Mouse (Mus musculus): ENCODE data around the gene Ajap1. TPM values are rescaled to one million over a fixed set of nuclear protein-coding genes. Genes with fewer than 3 reads are reported as not detected.

Ajap1 gene
- total RNA-seq, 2 experiments from 2014 or later: not detected

- no peak for ATAC-seq (replicated peaks; ENCODE audit: low FRiP score, poor library complexity, severe bottlenecking)
Observed at GRCm38 (mm10) chr4:153459503-153459902, 23.1 kb downstream of the Ajap1 start.

DNA sequence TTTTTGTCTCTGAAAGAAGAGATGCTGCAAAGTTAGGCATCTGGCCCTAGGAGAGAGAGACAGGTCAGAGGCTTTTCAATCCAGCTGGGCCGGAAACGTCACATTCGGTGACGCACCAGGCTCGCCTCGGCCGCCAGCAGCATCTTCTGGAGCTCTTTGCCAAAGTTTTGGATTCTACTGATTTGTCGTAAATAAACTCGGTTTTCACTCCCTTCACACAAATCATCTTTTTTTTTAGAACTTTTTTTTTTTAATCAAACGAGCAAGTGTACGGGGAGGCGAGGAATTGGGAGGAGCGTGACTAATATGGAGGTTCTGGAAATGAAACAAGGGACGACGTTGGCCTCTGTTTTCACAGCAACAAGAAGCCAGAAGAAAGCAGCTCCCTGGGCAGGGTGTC lies 23.8 kb downstream of the Ajap1 start:
- no peak for ATAC-seq (replicated peaks; ENCODE audit: low FRiP score, poor library complexity, severe bottlenecking)

DNA sequence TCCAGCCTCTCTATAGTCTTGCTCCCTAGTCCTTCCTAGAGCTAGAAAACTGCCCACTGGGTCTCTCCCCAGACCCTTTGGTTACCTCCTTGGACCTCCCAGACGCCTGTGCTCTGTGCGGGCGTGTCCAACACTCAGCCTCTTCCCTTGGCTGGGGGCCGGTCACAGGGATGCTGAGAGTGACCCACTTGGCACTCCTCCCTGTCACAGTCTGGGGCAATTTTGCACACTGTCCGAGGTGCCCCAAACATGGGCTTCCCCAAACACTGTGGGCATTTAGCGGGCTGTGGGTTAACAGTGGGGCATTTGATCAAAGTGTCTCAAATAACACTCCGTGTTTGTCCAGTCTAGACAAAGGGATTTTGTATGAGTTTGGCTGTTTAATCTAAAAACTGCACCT lies 29.1 kb downstream of the Ajap1 start:
- ATAC-seq (replicated peaks; ENCODE audit: low FRiP score, poor library complexity, severe bottlenecking): no peak

DNA sequence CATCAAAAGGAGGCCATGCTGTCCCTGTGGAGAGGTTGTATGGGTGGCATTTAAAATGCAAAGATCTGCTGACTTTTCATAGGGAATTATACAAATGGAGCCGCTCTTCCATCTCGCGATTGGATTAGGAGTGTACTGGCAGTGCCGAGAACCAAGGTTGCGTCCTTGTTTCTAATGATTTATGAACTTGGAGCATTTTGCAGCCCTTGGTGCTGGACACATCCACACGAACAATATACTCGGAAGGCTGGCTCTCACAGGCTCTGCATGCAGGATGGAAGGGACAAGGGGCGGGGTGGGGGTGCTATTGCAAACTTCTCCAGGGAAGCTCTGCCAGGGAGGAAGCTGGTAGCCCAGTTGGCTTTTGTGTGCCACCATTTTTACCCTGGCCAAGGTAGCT lies 31.1 kb downstream of the Ajap1 start:
- ATAC-seq (replicated peaks; ENCODE audit: low FRiP score, poor library complexity, severe bottlenecking): no peak

DNA sequence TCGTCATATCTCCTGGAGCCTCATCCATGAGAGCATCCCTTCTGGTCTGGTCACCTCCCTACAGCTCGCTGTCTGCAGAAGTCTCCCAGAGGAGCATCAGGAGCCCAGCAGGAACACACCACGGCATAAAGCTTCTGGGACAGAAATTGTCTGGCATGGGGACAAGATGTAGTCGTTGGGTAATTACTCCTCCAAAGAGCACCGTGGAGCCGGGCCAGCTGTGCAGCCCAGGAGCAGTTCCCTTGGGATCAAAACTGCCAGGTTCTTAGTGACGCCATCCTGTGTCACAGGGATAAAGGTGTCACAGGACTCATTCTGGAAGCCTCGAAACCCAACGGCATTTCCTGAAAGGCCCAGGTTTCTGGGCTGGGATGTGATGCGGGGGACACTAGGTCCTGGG lies 40.1 kb downstream of the Ajap1 start:
- ATAC-seq (replicated peaks; ENCODE audit: low FRiP score, poor library complexity, severe bottlenecking): no peak

DNA sequence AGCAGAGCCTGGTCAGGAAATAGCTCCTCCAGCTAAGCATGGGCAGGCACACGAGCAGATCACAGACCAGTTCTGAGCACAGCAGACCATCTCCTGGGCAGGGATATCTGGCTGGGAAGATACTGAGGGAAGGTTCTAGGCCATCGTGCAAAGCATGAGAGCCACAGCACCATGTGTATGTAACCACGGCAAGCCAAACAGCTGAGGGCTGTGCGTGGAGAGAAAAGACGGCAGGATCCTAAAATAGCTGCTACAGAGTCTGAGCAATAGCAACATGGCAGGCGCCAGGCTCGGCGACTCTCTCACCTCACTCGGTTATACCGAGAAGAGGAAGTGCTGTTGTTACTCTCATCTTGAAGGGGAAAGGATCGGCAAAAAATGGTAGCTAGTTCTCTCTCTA lies 42.7 kb downstream of the Ajap1 start:
- ATAC-seq (replicated peaks; ENCODE audit: low FRiP score, poor library complexity, severe bottlenecking): no peak

DNA sequence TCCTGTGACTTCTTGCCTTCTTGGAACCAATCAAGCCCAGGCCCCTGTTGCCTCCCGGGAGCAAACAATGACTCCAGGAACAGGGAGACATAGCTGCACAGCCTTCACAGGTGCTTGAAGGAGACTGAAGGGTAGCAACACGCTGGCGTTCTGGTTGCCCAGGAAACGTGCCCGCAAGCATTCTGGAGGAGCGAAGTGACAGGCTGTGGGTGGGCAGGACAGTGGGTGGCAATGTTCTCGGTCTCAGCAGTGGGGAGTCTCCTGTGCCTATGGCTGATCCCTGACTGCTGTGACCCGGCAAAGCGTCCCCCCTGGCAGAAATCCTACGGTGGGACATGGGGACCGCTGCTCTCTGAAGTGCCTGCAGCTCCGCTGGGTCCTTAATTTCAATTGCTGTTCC lies 43.6 kb downstream of the Ajap1 start:
- ATAC-seq (replicated peaks; ENCODE audit: low FRiP score, poor library complexity, severe bottlenecking): no peak

DNA sequence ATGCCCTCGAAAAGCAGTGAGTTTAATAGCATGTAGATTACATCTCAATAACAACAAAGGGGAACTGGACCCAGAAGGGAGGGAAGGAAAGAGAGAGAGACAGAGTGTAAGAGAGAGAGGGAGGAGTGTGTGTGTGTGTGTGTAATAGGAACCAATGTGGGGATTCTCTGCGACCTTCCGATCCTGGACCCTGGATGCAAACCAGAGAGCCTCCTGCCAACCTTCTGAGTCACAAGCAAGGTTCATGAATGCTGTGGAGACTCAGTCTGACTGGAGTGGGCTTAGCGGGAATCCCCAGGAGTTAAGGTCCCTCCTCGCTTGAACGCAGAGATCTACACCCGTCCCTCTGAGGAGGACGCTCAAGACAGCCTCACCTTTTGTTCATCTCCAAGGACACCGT lies 45.4 kb downstream of the Ajap1 start:
- ATAC-seq (replicated peaks; ENCODE audit: low FRiP score, poor library complexity, severe bottlenecking): no peak

DNA sequence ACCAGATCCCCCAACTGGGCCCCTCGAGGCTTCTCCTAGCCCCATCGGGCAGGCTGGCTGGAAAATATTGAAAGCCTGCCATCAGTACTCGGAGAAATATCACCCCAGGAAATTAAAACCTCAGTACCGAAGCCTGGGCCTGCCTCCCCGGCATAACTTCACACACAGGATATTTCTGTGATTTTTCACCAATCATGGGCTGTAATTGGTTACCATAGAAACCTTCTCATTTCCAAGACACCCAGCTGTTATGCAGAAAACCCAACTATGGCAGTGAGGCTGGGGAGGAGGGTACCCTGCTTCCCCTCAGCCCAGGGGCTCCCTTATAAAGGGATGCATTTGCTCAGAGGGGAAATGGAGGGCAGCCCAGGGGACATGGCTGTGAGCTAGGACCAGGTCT lies 46.7 kb downstream of the Ajap1 start:
- ATAC-seq (replicated peaks; ENCODE audit: low FRiP score, poor library complexity, severe bottlenecking): no peak

- ATAC-seq (replicated peaks; ENCODE audit: low FRiP score, poor library complexity, severe bottlenecking): no peak
Observed at GRCm38 (mm10) chr4:153429971-153430370, 52.6 kb downstream of the Ajap1 start.

- ATAC-seq (replicated peaks; ENCODE audit: low FRiP score, poor library complexity, severe bottlenecking): no peak
Observed at GRCm38 (mm10) chr4:153425961-153426656, 56.5 kb downstream of the Ajap1 start.

DNA sequence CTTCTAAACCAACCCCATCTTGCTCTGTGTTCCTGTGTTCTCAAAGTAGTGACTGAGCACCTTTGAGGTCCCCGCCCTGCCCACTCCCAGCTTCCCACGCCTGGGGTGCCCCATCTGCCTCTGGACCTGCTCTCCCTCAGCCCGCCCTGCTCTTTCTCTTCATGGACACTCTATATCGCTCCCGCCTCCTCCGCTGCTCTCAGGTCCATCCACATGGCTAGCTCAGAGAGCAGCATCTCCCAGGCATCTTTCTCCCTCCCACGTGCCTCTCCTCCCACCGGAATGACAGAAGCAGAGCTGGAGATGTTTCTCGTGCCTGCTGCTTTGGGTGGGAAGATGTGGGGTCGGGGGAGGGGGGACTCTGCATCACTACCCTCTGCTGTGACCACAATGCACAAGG lies 58.3 kb downstream of the Ajap1 start:
- no peak for ATAC-seq (replicated peaks; ENCODE audit: low FRiP score, poor library complexity, severe bottlenecking)

DNA sequence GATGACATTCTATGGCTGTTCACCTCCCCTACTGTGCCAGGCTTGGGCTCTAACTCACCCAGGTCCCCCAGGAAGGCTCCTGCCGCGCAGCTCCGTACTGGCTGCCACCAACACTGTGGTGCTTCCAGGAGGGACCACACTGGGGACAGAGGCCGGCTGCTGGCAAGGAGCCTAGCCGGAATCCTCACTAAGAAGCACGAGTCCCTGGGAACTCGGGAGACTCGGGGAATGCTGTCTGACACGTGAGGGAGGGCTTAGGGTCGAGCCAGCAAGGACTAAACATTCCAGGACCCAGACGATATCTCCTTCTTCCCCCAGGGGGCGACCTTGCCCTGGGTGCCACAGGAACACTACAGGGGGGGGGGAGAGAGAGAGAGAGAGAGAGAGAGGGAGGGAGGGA lies 64.7 kb downstream of the Ajap1 start:
- no peak for ATAC-seq (replicated peaks; ENCODE audit: low FRiP score, poor library complexity, severe bottlenecking)

GRCm38 (mm10) chr4:153417164-153417896 lies 65.3 kb downstream of the Ajap1 start:
- no peak for ATAC-seq (replicated peaks; ENCODE audit: low FRiP score, poor library complexity, severe bottlenecking)

GRCm38 (mm10) chr4:153416111-153416510 lies 66.5 kb downstream of the Ajap1 start:
- ATAC-seq (replicated peaks; ENCODE audit: low FRiP score, poor library complexity, severe bottlenecking): no peak

DNA sequence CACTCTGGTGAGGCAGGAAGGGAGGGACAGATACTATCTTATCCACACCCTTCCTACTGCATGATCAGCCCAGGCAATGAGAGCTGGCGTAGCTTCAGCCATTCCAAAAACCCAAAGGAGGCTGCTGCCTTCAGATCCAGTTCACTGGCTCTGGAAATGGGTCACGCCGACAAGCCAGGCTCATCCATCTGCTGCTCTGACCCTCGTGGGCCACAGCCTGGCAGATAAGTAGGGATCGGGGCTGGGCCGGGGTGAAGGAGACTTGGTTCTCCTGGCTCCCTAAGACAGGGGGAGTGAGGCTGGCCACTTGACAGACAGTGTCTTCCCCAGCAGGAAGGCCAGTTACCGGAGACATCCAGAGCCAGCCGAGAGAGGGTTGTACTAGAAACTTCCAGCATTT lies 84.2 kb downstream of the Ajap1 start:
- ATAC-seq (replicated peaks; ENCODE audit: low FRiP score, poor library complexity, severe bottlenecking): no peak

- ATAC-seq (replicated peaks; ENCODE audit: low FRiP score, poor library complexity, severe bottlenecking): no peak
Observed at GRCm38 (mm10) chr4:153387478-153387877, 95.1 kb downstream of the Ajap1 start.

DNA sequence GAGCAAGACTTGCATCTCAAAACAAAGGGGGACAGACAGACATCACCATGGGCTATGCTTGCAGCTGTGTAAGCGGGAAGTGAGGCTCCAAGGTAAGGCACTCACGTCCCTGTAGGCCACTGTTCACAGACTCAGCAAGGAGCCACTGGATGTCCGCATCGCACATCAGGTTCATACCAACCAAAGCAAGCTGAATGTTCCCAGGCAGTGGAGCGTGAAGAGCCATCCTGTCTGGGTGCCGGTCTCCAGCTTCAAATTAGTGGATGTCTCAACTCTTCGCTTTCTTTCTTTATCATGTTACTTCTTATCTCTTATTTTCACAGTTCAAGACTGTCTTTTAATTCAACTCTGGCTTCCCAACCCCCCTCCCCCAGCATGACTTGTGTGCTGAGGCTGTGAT lies 101.2 kb downstream of the Ajap1 start:
- no peak for ATAC-seq (replicated peaks; ENCODE audit: low FRiP score, poor library complexity, severe bottlenecking)

GRCm38 (mm10) chr4:153380885-153381284 lies 101.7 kb downstream of the Ajap1 start:
- ATAC-seq (replicated peaks; ENCODE audit: low FRiP score, poor library complexity, severe bottlenecking): no peak

DNA sequence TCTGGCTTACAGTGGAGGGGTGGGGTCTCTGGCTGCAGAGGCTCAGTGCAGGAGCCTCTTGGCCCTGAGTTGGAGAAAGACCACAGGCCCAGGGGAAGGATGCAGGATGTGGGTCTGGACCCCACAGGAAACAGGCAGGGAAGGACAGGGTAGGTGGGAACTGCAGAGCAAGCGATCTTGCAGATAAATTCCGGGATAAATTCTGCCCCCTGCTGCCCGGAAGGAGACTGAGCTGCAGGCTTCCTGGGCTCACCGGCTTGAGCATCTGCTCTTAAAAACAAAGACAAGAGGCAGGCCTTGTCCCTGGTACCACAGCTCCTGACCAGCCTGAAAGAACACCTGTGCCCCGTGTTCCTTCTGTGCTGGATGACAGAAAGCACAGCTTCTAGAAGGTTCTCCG lies 104.6 kb downstream of the Ajap1 start:
- ATAC-seq (replicated peaks; ENCODE audit: low FRiP score, poor library complexity, severe bottlenecking): no peak

DNA sequence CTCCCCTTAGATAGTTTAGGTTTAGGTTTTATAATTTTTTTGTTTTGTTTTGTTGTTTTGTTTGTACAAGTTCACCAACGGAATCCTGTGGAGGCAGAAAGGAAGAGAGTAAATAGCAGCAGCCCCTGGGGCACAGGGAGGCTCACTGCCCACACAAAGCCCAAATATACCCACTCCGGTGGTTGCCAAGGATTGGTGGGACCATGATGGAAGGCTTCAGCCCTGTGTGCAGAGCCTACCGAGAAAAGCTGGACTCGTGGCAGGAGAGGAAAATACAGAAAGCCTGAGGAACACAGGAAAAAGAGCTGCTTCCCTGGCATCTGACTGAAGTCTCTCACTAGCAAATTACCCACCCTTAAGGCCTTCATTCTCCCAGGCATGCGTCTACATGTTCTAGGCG lies 108.4 kb downstream of the Ajap1 start:
- no peak for ATAC-seq (replicated peaks; ENCODE audit: low FRiP score, poor library complexity, severe bottlenecking)

DNA sequence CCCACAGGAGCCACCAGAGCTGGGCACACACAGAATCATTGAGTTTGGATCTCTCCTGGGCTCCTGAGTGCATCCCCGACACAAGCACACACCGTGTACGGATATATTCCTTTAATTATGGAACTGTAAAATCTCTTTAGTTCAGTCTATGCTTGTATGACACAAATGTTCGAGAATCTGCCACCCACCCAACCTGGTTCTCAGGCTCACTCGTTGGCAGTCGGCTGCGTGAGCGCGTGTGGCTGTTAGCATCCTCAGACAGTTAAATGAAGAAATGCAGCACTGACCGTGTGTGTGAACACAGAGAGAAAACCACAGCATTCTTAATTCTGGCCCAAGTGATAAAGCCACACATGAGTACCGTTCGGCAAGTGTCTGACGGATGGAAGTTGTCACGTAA lies 109.5 kb downstream of the Ajap1 start:
- no peak for ATAC-seq (replicated peaks; ENCODE audit: low FRiP score, poor library complexity, severe bottlenecking)
